Mouse (Mus musculus) forebrain, postnatal 0 days (tissue): ENCODE measurements at regions not wholly inside any gene's neighbourhood (a gene's known extent, or its start where the extent isn't known, plus 50 kb on each side); places are given as distances from the start of the nearest gene placed in this dataset.
A peak's percentile ranks its signal among the peaks of the same experiment; 100 is the strongest.

Source experiments
- ATAC-seq: fragments of 200-750 bp; cut with Nextera tagmentation; 2 replicates; pipeline ENCODE4 v1.8.0; 2017; ENCODE audit warnings: mild to moderate bottlenecking, moderate library complexity
- DNase-seq: peaks from one replicate; pipeline ENCODE4 v3.0.0-alpha.2; 2015
- H3K27ac ChIP-seq: fragments of 300-500 bp; sonication (generic); 2 replicates; pipeline ENCODE4 v1.5.1; 2014; ENCODE audit warnings: low read depth, mild to moderate bottlenecking, antibody characterized with exemption, low read length, moderate library complexity, mixed read lengths
- H3K27me3 ChIP-seq: fragments of 300-500 bp; sonication (generic); 2 replicates; pipeline ENCODE4 v1.6.1; 2014; ENCODE audit warnings: mild to moderate bottlenecking, low read length, mixed read lengths; ENCODE audit not compliant: insufficient read depth
- H3K36me3 ChIP-seq: fragments of 300-500 bp; sonication (generic); 2 replicates; pipeline ENCODE4 v1.6.1; 2014; ENCODE audit warnings: mild to moderate bottlenecking, moderate library complexity; ENCODE audit not compliant: insufficient read depth
- H3K4me1 ChIP-seq: fragments of 300-500 bp; sonication (generic); 2 replicates; pipeline ENCODE4 v1.6.1; 2014; ENCODE audit warnings: antibody characterized with exemption; ENCODE audit not compliant: insufficient read depth
- H3K4me2 ChIP-seq: fragments of 300-500 bp; sonication (generic); 2 replicates; pipeline ENCODE4 v1.6.1; 2014; ENCODE audit warnings: low read depth, mild to moderate bottlenecking, moderate library complexity
- H3K4me3 ChIP-seq: fragments of 300-500 bp; sonication (generic); 2 replicates; pipeline ENCODE4 v1.5.1; 2014; ENCODE audit warnings: low read depth, low read length, mixed read lengths
- H3K9ac ChIP-seq: fragments of 300-500 bp; sonication (generic); 2 replicates; pipeline ENCODE4 v1.6.1; 2014; ENCODE audit warnings: mild to moderate bottlenecking
- H3K9me3 ChIP-seq: fragments of 300-500 bp; sonication (generic); 2 replicates; pipeline ENCODE4 v1.6.1; 2016; ENCODE audit warnings: low read length
- CTCF ChIP-seq: sonication (generic); IDR thresholded peaks from 2 replicates; pipeline ENCODE4 v1.5.1; 2016; ENCODE audit warnings: antibody characterized with exemption, control low read depth, low read depth
- WGBS: fragments of 180-500 bp; shearing (Covaris S2); extraction: QIAGEN DNeasy Blood & Tissue Kit; methylation state at CpG from one replicate; pipeline ENCODE4 v1.1.7; 2014; 5-methylcytosine and 5-hydroxymethylcytosine counted together

GRCm38 (mm10) chr1:125263684-125264083 lies 171.8 kb downstream of the Actr3 start:
- 76% methylated on average over 6 of the region's 6 CpGs for WGBS
- Histone ChIP-seq H3K27ac (no peak overlapping the region), H3K4me2 (no peak overlapping the region), H3K9me3 (no peaks in the 10 kb centered on the region), H3K36me3 (no peaks in the 10 kb centered on the region), H3K27me3 (no peaks in the 10 kb centered on the region), H3K4me1 (no peaks in the 10 kb centered on the region), H3K4me3 (no peak overlapping the region), H3K9ac (no peak overlapping the region)
- DNase-seq (no peak), ATAC-seq (no peak)
- TF ChIP-seq CTCF, result no peak

GRCm38 (mm10) chr1:125263068-125263467 lies 172.5 kb downstream of the Actr3 start:
- no peak for TF ChIP-seq CTCF
- Histone ChIP-seq H3K27me3 (no peaks in the 10 kb centered on the region), H3K4me3 (no peak overlapping the region), H3K9me3 (no peaks in the 10 kb centered on the region), H3K4me1 (no peaks in the 10 kb centered on the region), H3K36me3 (no peaks in the 10 kb centered on the region), H3K27ac (no peak overlapping the region), H3K4me2 (no peak overlapping the region), H3K9ac (no peak overlapping the region)
- peak; percentile 34; the same call in 1 of the 2 replicates for ATAC-seq
- 71% methylated on average over 6 of the region's 6 CpGs for WGBS
- peak; percentile 1 for DNase-seq

GRCm38 (mm10) chr1:125242345-125242744 lies 193.2 kb downstream of the Actr3 start:
- 85% methylated on average over 7 of the region's 7 CpGs for WGBS
- H3K4me2 ChIP-seq, result no peak overlapping the region
- peak; percentile 71 for ATAC-seq

GRCm38 (mm10) chr1:125241717-125242116 lies 193.8 kb downstream of the Actr3 start:
- no peak for DNase-seq
- 97% methylated on average over 1 of the region's 1 CpGs for WGBS
- no peaks in the 10 kb centered on the region for H3K9me3 ChIP-seq
- no peak overlapping the region for H3K27ac ChIP-seq
- no peak for ATAC-seq
- no peak overlapping the region for H3K9ac ChIP-seq
- no peaks in the 10 kb centered on the region for H3K36me3 ChIP-seq
- no peaks in the 10 kb centered on the region for H3K4me1 ChIP-seq
- no peak for TF ChIP-seq CTCF
- H3K27me3 ChIP-seq, result no peaks in the 10 kb centered on the region
- H3K4me2 ChIP-seq, result no peak overlapping the region
- no peak overlapping the region for H3K4me3 ChIP-seq

More at GRCm38 (mm10) chr1:125242345-125242744, 193.2 kb downstream of the Actr3 start:
- Histone ChIP-seq H3K27ac (no peak overlapping the region), H3K4me3 (no peak overlapping the region), H3K36me3 (no peaks in the 10 kb centered on the region), H3K9me3 (no peaks in the 10 kb centered on the region), H3K9ac (no peak overlapping the region), H3K4me1 (no peaks in the 10 kb centered on the region), H3K27me3 (no peaks in the 10 kb centered on the region)
- no peak for DNase-seq
- no peak for TF ChIP-seq CTCF

- Histone ChIP-seq H3K27me3 (no peaks in the 10 kb centered on the region), H3K9ac (no peak overlapping the region), H3K4me2 (no peak overlapping the region), H3K9me3 (no peaks in the 10 kb centered on the region), H3K36me3 (no peaks in the 10 kb centered on the region), H3K4me3 (no peak overlapping the region), H3K27ac (no peak overlapping the region), H3K4me1 (no peaks in the 10 kb centered on the region)
- WGBS, result 79% methylated on average over 3 of the region's 3 CpGs
- DNase-seq (no peak), ATAC-seq (no peak)
- no peak for TF ChIP-seq CTCF
Measured at GRCm38 (mm10) chr1:125237595-125237988, 197.9 kb downstream of the Actr3 start.

- no peak overlapping the region for H3K4me3 ChIP-seq
- no peaks in the 10 kb centered on the region for H3K36me3 ChIP-seq
- 78% methylated on average over 10 of the region's 10 CpGs for WGBS
Measured at GRCm38 (mm10) chr1:125236948-125237594, 198.5 kb downstream of the Actr3 start.

GRCm38 (mm10) chr1:125234747-125235146 lies 200.8 kb downstream of the Actr3 start:
- Histone ChIP-seq H3K27me3 (no peaks in the 10 kb centered on the region), H3K9me3 (no peaks in the 10 kb centered on the region), H3K9ac (no peak overlapping the region), H3K4me3 (no peak overlapping the region), H3K36me3 (no peaks in the 10 kb centered on the region), H3K27ac (no peak overlapping the region), H3K4me1 (no peaks in the 10 kb centered on the region), H3K4me2 (no peak overlapping the region)
- no peak for TF ChIP-seq CTCF
- 83% methylated on average over 2 of the region's 2 CpGs for WGBS
- no peak for DNase-seq
- ATAC-seq, result no peak

More at GRCm38 (mm10) chr1:125236948-125237594, 198.5 kb downstream of the Actr3 start:
- ATAC-seq (peak; percentile 40; the same call in 1 of the 2 replicates), DNase-seq (peak; percentile 46)
- no peak for TF ChIP-seq CTCF
- Histone ChIP-seq H3K9me3 (no peaks in the 10 kb centered on the region), H3K4me2 (no peak overlapping the region), H3K27me3 (no peaks in the 10 kb centered on the region), H3K9ac (no peak overlapping the region), H3K27ac (no peak overlapping the region), H3K4me1 (no peaks in the 10 kb centered on the region)
